In the genomic region with DNA sequence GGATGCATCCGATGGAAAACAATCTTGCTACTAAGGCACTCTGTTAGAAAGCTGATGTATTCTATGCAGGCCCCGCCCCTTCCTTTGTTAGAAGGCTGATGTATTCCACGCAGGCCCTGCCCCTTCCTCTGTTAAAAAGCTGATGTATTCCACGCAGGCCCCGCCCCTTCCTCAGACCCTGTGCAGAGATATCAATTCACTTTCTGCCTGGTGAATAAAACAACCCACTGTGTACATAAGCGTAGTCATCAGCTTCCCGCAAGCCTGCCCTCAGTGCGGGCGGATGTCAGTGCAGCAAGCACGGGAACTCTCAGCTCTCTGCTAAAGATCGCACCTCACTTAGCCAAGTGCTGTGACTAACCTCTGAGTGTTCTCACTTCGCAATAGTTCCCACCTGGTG, we compare ENCODE assay signal across 9 mouse cellular contexts.
DNase-seq lines count a peak whose midpoint lies in the region; ATAC-seq and TF ChIP-seq lines count a peak whose summit lies in the region.
"Had no signal": no experiment of that assay in that cellular context is flagged by ENCODE, and none has a peak within 500 bp of the region (broad histone marks: within the 10 kb centered on the region; RNA-seq: fewer than 3 reads in every experiment).

No protein-coding gene starts in this region.

- 79% methylated on average over 12 of the region's 12 CpGs for WGBS in forebrain, embryonic 12.5 days
- 84% methylated on average over 12 of the region's 12 CpGs for WGBS in forebrain, embryonic 10.5 days
- WGBS in hindbrain, embryonic 16.5 days = 70% methylated on average over 12 of the region's 12 CpGs
- WGBS in midbrain, embryonic 11.5 days = 77% methylated on average over 12 of the region's 12 CpGs
- WGBS in kidney, embryonic 16.5 days = 66% methylated on average over 12 of the region's 12 CpGs

- H3K27ac ChIP-seq in forebrain, embryonic 12.5 days = no peak overlapping the region
- H3K27ac ChIP-seq in forebrain, embryonic 10.5 days = no peak overlapping the region
- H3K27ac ChIP-seq in ES-E14 (ENCODE audit: insufficient read depth, low read depth, low read length, poor library complexity, severe bottlenecking) = no peak overlapping the region
- no peak overlapping the region for H3K27ac ChIP-seq in hindbrain, embryonic 16.5 days (ENCODE audit: low read depth, low read length)
- no peak overlapping the region for H3K27ac ChIP-seq in midbrain, embryonic 11.5 days (ENCODE audit: low read depth, low read length)
- no peak overlapping the region for H3K27ac ChIP-seq in kidney, embryonic 16.5 days (ENCODE audit: low read length)

- DNase-seq in forebrain, embryonic 10.5 days (ENCODE audit: extremely low spot score, low spot score) = no peak
- peak; percentile 46 for DNase-seq in ES-E14 (ENCODE audit: low read depth, low spot score)
- DNase-seq in midbrain, embryonic 11.5 days (ENCODE audit: low spot score, missing footprints) = no peak
- no peak for DNase-seq in spleen, postnatal 14 days (ENCODE audit: low spot score in 2 of 2)
- DNase-seq in left cerebral cortex, postnatal 10 days (ENCODE audit: extremely low spot score in 1 of 2, low spot score in 2 of 2) = no peak

- no peak overlapping the region for H3K4me2 ChIP-seq in forebrain, embryonic 12.5 days
- no peak overlapping the region for H3K4me2 ChIP-seq in hindbrain, embryonic 16.5 days (ENCODE audit: low read length)
- no peak overlapping the region for H3K4me2 ChIP-seq in midbrain, embryonic 11.5 days
- no peak overlapping the region for H3K4me2 ChIP-seq in kidney, embryonic 16.5 days (replicated peaks; ENCODE audit: low read depth, low read length)

- in situ Hi-C loops in ES-E14 (cut with MboI; ENCODE audit: low sequenced_read_pairs in 2 of 2, unreplicated experiment in 2 of 2) = no loop called here

- ATAC-seq in forebrain, embryonic 12.5 days (ENCODE audit: low FRiP score) = peak; percentile 55; the same call in 1 of the 2 replicates
- ATAC-seq in hindbrain, embryonic 16.5 days = peak; percentile 52
- peak; percentile 82 for ATAC-seq in midbrain, embryonic 11.5 days (ENCODE audit: low FRiP score)
- no peak for ATAC-seq in kidney, embryonic 16.5 days (ENCODE audit: low FRiP score, low TSS enrichment)

- no peaks in the 10 kb centered on the region for H3K9me3 ChIP-seq in forebrain, embryonic 12.5 days
- no peaks in the 10 kb centered on the region for H3K9me3 ChIP-seq in forebrain, embryonic 10.5 days
- no peaks in the 10 kb centered on the region for H3K9me3 ChIP-seq in ES-E14 (ENCODE audit: control insufficient read depth, insufficient read depth, low read depth, low read length)
- H3K9me3 ChIP-seq in hindbrain, embryonic 16.5 days (ENCODE audit: control insufficient read depth, low read length) = no peaks in the 10 kb centered on the region
- H3K9me3 ChIP-seq in midbrain, embryonic 11.5 days (ENCODE audit: control insufficient read depth, low read length) = no peaks in the 10 kb centered on the region
- H3K9me3 ChIP-seq in kidney, embryonic 16.5 days (ENCODE audit: low read length) = no peaks in the 10 kb centered on the region

- peaks cover 26% of the 10 kb centered on the region for H3K36me3 ChIP-seq in forebrain, embryonic 12.5 days (replicated peaks)
- peaks cover 37% of the 10 kb centered on the region for H3K36me3 ChIP-seq in forebrain, embryonic 10.5 days (replicated peaks)
- H3K36me3 ChIP-seq in ES-E14 (ENCODE audit: control insufficient read depth, insufficient read depth, low read length, poor library complexity, severe bottlenecking) = peaks cover 2% of the 10 kb centered on the region; the same call in 1 of the 2 replicates
- H3K36me3 ChIP-seq in hindbrain, embryonic 16.5 days (ENCODE audit: control insufficient read depth, insufficient read depth, low read length) = peaks cover 18% of the 10 kb centered on the region
- H3K36me3 ChIP-seq in midbrain, embryonic 11.5 days (ENCODE audit: control insufficient read depth, insufficient read depth, low read length) = peaks cover 12% of the 10 kb centered on the region
- peaks cover 18% of the 10 kb centered on the region for H3K36me3 ChIP-seq in kidney, embryonic 16.5 days (ENCODE audit: insufficient read depth, low read length)

- peaks cover 5% of the 10 kb centered on the region for H3K4me1 ChIP-seq in forebrain, embryonic 12.5 days
- H3K4me1 ChIP-seq in forebrain, embryonic 10.5 days = peaks cover 12% of the 10 kb centered on the region
- peaks cover 2 to 3% of the 10 kb centered on the region in 2 experiments; a peak in 2 of 4 replicates for H3K4me1 ChIP-seq in ES-E14 (ENCODE audit: control insufficient read depth in 2 of 2, insufficient read depth in 2 of 2, low read length in 2 of 2, poor library complexity in 1 of 2)
- H3K4me1 ChIP-seq in hindbrain, embryonic 16.5 days (ENCODE audit: control insufficient read depth, insufficient read depth, low read depth, low read length) = no peaks in the 10 kb centered on the region
- H3K4me1 ChIP-seq in midbrain, embryonic 11.5 days (ENCODE audit: control insufficient read depth, insufficient read depth, low read length) = peaks cover 3% of the 10 kb centered on the region; the same call in 1 of the 2 replicates
- H3K4me1 ChIP-seq in kidney, embryonic 16.5 days (ENCODE audit: insufficient read depth, low read length) = peaks cover 6% of the 10 kb centered on the region; the same call in 1 of the 2 replicates

- H3K27me3 ChIP-seq in forebrain, embryonic 12.5 days = no peaks in the 10 kb centered on the region
- no peaks in the 10 kb centered on the region for H3K27me3 ChIP-seq in forebrain, embryonic 10.5 days (ENCODE audit: poor library complexity, severe bottlenecking)
- no peaks in the 10 kb centered on the region for H3K27me3 ChIP-seq in hindbrain, embryonic 16.5 days (replicated peaks; ENCODE audit: control insufficient read depth, insufficient read depth, low read length)
- no peaks in the 10 kb centered on the region for H3K27me3 ChIP-seq in midbrain, embryonic 11.5 days (ENCODE audit: control insufficient read depth, insufficient read depth, low read length)
- no peaks in the 10 kb centered on the region for H3K27me3 ChIP-seq in kidney, embryonic 16.5 days (ENCODE audit: insufficient read depth, low read length)
- H3K27me3 ChIP-seq: CH12.LX had no signal

- H3K9ac ChIP-seq in forebrain, embryonic 12.5 days = no peak overlapping the region
- no peak overlapping the region for H3K9ac ChIP-seq in ES-E14 (ENCODE audit: insufficient read depth, low read depth, low read length, poor library complexity, severe bottlenecking)
- H3K9ac ChIP-seq in hindbrain, embryonic 16.5 days (ENCODE audit: low read depth, low read length) = no peak overlapping the region
- no peak overlapping the region for H3K9ac ChIP-seq in midbrain, embryonic 11.5 days (ENCODE audit: low read length)
- H3K9ac ChIP-seq in kidney, embryonic 16.5 days (replicated peaks; ENCODE audit: low read length) = no peak overlapping the region

- intact Hi-C loops in left cerebral cortex, postnatal 10 days (cut with DNase I) = no loop called here

- no peak overlapping the region for H3K4me3 ChIP-seq in forebrain, embryonic 12.5 days (replicated peaks)
- H3K4me3 ChIP-seq in forebrain, embryonic 10.5 days = no peak overlapping the region
- H3K4me3 ChIP-seq in ES-E14 (ENCODE audit: insufficient read depth in 1 of 2, low read depth in 1 of 2, low read length in 2 of 2, poor library complexity in 1 of 2, severe bottlenecking in 1 of 2) = peak overlapping the region in 1 of 2 experiments; percentile 57; a peak in 2 of 4 replicates
- H3K4me3 ChIP-seq in hindbrain, embryonic 16.5 days (ENCODE audit: low read length) = no peak overlapping the region
- H3K4me3 ChIP-seq in midbrain, embryonic 11.5 days (ENCODE audit: low read depth, low read length) = no peak overlapping the region
- H3K4me3 ChIP-seq in kidney, embryonic 16.5 days (ENCODE audit: low read length) = no peak overlapping the region

TF ChIP-seq in ES-E14, 5 proteins besides CTCF, POLR2A, EP300 and RAD21:
- TF ChIP-seq HCFC1 (IDR thresholded peaks at IDR 0.05; ENCODE audit: borderline replicate concordance, insufficient read depth, low read length) = no peak
- TF ChIP-seq ZC3H11A (IDR thresholded peaks at IDR 0.05; ENCODE audit: borderline replicate concordance, low read depth, low read length) = no peak
- no peak for TF ChIP-seq CHD2 (IDR thresholded peaks at IDR 0.05; ENCODE audit: low read depth, low read length)
- TF ChIP-seq MAFK (IDR thresholded peaks at IDR 0.05; ENCODE audit: insufficient read depth, low read depth, low read length) = no peak
- no peak for TF ChIP-seq ZNF384 (IDR thresholded peaks at IDR 0.05; ENCODE audit: low read depth, low read length)
